Mouse (Mus musculus): Measurements from ENCODE around the gene Car9. TPM values are rescaled to one million over a fixed set of nuclear protein-coding genes. Genes with fewer than 3 reads are reported as not detected.
A peak's percentile ranks its signal among the peaks of the same experiment; 100 is the strongest.
"Not testable (repeated sequence)": the region's sequence is repeated elsewhere in the genome, so short reads cannot be mapped to it uniquely, and the experiment has no call there.

The Car9 gene
- total RNA-seq, 2 experiments from 2014 or later = 0.22 TPM; not detected in 1

- intact Hi-C loops (cut with DNase I) = no loop called here
- DNase-seq = no peak
Observed at GRCm38 (mm10) chr4:43519551-43519950, 12.8 kb downstream of the Car9 start.

- intact Hi-C loops (cut with DNase I) = no loop called here
- peak; percentile 93 to 95 for DNase-seq
Observed at GRCm38 (mm10) chr4:43519956-43520355, 13.2 kb downstream of the Car9 start.

DNA sequence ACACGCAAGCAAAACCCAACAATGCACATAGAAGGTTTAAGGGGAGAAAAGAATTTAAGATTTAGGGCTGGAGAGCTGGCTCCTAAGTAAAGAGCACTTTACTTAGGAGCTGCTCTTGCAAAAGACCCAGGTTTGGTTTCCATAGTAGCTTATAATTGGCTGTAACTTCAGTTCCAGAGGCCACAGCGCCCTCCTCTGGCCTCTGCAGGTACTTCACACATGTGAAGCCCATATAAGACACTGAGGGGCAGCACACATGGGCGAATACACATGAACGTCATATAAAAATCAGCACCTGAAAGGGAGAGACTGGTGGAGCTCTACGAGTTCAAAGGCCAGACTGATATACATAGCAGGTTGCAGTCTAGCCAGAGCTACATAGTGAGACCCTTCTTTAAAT, 21.1 kb downstream of the Car9 start:
- DNase-seq = no peak

DNA sequence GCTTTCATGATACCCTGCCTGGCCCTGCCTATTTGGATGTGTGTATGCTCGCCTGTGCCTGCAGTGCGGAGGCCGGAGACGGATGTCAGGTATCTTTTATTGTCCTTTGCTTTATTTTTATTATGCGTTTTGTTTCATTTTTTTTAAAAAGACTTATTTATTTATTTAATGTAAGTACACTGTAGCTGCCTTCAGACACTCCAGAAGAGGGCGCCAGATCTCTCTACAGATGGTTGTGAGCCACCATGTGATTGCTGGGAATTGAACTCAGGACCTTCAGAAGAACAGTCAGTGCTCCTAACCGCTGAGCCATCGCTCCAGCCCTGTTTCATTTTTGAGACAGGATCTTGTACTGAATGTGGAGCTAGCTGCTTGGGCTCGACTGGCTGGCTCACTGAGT, 21.7 kb downstream of the Car9 start:
- DNase-seq = no peak
- intact Hi-C loops (cut with DNase I) = no loop called here

More for the DNA sequence above, 21.1 kb downstream of the Car9 start:
- intact Hi-C loops (cut with DNase I) = no loop called here

DNA sequence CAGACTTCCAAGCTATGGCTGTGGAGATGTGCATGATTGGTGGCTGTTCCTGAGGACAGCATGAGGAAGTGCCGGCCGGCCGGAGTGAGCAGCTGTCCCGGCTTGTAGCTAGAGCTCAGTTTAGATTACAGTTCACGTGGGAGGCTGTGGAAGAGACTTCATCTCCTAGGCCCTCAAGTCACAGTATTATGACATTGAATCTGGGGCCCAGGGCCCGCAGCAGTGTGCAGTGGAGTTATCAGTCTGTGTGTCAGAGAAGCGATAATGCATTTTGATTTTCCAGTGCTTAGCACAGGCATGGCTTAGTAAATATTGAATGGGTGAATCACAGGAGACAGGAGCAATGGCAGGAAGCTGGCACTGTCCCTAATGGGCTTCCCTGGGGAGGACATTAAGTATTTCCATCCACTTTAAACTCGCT, 23.3 kb downstream of the Car9 start:
- intact Hi-C loops (cut with DNase I) = loop anchor here (2.0 kb wide), 3 partner anchors 31 to 181 kb away; partner anchors contain the start of gene Olfr71

DNA sequence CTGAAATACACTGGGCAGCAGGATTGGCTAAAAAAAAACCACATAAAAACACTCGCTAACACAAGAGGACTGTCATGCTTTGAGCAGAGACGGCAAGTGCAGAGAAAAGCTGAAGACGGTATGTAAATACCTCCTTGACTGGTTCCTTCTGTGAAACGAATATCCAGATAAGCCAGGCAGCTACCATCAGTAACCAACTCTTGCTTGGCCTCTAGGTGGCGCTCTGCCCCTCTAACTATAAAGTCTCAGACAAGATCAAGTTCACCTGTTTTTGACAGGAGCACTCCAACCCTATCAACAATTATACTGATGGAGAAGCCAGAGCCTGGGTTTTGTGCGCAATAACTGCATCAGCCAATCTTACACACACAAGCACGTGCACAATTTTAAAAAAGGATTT, 23.8 kb downstream of the Car9 start:
- intact Hi-C loops (cut with DNase I) = loop anchor here (2.0 kb wide), 3 partner anchors 30 to 180 kb away; partner anchors contain the start of gene Olfr71
- peak; percentile 75 to 80 for DNase-seq

More for the DNA sequence above, 23.3 kb downstream of the Car9 start:
- no peak for DNase-seq

DNA sequence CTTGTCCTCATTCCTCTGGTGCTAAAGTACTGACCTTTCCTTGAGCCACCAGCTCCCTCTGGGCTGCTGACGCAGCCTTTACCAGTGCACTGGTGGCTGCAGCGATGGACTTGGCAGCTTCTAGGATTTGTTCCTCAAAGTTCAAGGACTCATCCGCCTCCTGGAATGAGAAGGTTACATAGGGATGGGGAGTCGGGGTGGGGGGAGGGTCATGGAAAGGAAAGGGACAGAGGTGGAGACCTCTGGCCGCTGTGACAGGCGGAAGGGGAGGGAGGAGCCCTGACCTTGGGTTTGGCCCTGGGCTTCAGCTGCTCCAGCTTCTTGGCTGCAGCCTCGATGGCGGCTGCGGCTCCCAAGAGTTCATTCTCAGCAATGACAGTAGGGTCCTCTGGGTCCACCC, 26.5 kb downstream of the Car9 start:
- intact Hi-C loops (cut with DNase I) = no loop called here
- DNase-seq = no peak

DNA sequence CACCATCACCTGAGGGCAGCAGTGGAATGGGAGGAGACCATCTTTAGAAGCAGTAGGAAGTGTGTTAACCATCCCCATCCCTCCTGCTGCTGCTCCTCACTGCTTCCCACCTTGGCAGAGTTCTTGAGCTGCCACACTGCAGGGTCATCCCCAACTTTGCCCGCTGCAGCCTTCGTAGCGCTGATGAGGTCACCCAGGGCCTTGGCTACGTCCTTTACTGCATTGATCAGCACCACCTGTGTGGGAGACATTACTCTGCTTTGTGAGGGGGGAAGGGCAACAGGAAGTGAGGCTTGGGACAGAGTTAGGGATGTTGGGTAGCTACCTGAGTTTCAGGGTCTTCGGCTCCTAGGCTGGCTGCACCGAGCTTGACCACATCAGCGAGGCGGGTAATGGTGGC, 28.9 kb downstream of the Car9 start:
- no peak for DNase-seq

DNA sequence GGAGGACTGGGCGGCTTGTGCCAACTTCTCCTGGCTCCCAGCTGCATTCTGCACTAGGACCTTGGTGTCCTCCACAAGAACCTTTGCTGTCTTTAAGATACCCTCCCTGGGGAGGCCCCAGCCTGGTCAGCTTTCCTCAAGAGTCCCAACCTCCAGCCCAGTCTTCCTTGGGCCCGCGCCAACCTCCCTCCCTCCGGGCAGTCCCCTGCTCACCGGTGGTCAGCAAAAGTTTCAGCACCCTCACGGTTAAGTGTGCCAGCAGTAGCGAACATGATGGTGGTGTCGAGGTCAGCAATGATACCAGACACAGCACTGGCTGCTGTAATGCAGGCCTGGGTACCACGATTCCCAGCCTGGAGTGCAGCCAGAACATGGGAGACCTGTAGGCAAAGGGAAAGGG, 29.3 kb downstream of the Car9 start:
- intact Hi-C loops (cut with DNase I) = no loop called here
- DNase-seq = no peak

More for the DNA sequence above, 28.9 kb downstream of the Car9 start:
- intact Hi-C loops (cut with DNase I) = no loop called here

- intact Hi-C loops (cut with DNase I) = no loop called here
Observed at GRCm38 (mm10) chr4:43542044-43542443, 35.3 kb downstream of the Car9 start.

GRCm38 (mm10) chr4:43546375-43547047, 39.7 kb downstream of the Car9 start:
- intact Hi-C loops (cut with DNase I) = no loop called here
- no peak for DNase-seq

More at GRCm38 (mm10) chr4:43542044-43542443, 35.3 kb downstream of the Car9 start:
- DNase-seq = no peak

- no peak for DNase-seq
- intact Hi-C loops (cut with DNase I) = no loop called here
Observed at GRCm38 (mm10) chr4:43547160-43547559, 40.4 kb downstream of the Car9 start.

DNA sequence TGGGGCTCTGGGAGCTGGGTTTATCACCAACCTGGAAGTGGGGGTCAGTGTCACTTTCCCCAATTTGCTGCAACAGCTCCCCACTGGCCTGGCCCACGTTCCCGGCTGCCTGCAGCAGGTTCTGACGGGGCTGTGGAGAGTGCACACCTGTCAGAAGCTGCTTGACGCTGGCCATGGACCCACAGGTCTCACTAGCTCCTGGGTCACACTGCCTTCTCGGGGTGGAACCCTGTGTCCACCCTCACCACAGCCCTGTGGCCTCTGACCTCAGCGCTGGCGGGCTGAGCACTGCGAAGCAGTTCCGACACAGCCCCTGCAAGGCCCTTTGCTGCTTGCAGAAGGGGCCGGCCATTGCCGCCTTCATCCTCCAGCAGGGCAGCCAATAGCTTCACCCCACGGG, 42.3 kb downstream of the Car9 start:
- intact Hi-C loops (cut with DNase I) = no loop called here
- DNase-seq = no peak

GRCm38 (mm10) chr4:43551854-43552253, 45.1 kb downstream of the Car9 start:
- DNase-seq; intact Hi-C loops (cut with DNase I): not testable (repeated sequence)

DNA sequence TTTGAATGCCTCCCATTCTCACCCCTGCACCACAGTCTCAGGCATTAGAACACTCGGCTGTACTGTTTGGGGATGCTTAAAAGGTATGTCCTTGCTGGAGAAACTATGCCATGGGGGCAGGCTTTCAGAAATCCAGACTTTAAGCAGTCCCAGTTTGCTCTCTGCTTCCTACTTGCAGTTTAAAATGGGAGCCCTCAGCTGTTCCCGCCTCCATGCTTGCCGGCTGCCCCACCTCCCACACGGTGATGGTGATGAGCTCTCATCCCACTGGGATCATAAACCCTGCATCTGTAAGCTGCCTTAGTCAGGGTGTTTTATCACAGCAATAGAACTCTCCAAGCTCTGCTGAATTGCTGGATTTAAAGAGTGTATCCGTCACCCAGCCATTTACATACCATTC, 45.7 kb downstream of the Car9 start:
- intact Hi-C loops (cut with DNase I) = no loop called here
- DNase-seq = no peak

DNA sequence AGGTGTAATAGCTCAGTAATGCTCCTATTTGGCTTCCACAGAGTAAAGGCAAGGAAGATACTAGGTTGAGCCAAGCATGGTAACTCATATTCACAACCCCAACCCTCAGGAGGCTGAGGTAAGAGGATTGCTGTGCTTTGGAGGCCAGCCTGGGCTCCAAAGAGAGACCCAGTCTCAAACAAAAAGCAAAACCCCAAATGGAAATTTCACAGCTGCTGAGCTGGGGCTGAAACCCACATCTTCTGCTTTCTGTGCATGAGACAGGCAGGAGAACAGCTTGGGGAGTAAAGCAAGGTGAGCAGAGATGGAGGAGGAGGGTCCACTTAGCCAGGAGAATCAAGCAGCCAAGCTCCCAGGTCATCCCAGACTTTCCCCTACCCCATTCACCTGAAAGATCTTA, 47.1 kb downstream of the Car9 start:
- no peak for DNase-seq
- intact Hi-C loops (cut with DNase I) = no loop called here

GRCm38 (mm10) chr4:43555926-43556325, 49.2 kb downstream of the Car9 start:
- intact Hi-C loops (cut with DNase I) = no loop called here

DNA sequence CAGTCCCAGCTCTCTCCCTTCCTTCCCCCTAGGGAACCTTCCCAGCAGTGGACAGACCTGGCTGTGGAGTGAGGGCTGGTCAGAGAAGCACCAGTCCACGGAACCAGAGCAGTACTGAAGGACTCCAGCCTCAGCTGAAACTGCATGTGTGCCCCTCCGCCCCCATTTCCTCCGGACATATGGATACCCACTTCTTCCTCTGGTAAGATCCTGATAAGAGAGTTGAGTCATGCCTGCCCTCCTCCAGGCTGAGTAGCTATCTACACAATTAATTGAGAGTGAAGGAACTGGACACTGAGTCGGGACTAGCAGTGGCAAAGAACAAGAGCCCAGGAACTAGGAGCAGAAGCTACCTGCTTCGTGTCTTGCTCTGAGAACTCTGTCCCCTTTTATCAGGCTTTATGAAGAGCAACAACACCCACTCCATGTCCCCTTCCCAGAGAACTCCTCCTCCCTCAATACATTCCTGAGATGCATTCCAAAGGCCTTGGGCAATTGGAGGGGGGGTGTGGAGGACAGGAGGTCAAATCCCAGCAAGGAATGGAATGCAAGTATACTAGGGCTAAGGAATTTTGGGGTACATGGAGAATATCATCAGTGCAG, 51.4 kb downstream of the Car9 start:
- DNase-seq = no peak
- intact Hi-C loops (cut with DNase I) = no loop called here

More at GRCm38 (mm10) chr4:43555926-43556325, 49.2 kb downstream of the Car9 start:
- DNase-seq = no peak

DNA sequence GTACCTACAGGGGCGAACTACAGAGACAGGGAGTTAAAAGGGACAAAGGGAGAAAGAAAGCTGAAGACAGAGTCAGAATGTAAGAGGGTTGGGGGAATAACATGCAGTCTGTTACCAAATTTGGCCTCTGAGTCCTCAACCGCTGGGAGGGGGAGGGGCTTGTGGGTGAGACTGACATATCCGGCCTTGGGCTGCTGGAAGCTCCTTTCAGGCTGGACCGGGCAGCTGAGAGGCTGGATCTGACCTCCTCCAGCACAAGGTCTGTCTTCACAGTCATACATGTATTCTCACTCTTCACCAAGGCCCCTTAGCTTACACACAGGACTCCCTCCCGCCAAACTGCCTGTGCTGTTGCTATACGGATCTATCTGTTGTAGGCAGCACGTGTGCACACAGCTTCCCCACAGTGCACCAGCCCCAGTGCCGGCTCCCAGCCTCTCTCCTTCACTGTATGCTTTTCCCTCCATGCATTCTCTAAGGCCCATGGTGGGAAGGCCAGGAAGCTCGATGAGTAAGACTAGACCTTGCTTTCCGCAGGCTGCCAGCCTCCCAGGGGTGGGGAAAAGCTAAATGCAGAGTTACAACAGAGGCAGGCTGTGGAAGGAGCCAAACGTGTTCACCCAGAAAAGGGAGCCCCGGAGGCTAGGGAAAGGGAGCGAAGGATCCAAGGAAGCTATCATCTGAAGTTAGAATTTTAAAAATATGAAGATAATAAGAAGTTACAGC, 52.0 kb downstream of the Car9 start:
- DNase-seq = peak; percentile 63 to 65
- intact Hi-C loops (cut with DNase I) = no loop called here

DNA sequence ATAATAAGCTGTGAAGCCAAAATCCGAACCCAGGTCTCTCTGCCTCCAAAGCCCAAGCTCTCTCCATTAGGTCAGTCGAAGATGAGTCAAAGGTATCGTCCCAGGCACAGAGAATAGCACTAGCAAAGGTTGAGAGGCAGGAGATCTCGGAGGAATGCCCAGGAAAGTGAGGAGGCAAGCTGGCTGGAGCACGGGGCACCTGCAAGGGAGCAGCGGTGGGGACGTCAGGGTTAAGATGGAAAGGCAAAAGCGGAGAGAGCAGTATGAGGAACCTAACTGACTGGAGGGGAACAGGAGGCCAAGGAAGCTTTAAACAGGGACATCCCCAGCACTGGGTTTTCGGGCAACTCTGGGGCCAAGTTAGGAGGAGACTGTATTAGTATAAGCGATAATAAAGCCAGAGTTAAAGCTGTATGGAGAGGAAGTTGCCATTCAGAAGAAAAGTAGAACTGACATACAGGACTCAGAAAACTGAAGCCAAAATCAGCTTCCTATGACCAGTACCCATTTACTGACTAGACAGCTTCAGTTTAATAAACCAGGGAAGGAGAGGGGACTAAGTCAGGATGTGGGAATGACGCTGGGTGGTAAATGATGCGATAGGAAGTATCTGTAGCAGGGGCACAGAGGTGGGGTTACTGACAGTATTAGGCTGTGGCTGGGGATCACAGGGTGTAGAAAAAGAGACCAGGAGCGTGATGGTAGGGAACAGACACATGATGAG, 52.9 kb downstream of the Car9 start:
- intact Hi-C loops (cut with DNase I) = loop anchor here (2.0 to 5.0 kb wide), 4 partner anchors 29 to 513 kb away; partner anchors contain the start of genes Ccdc107, Fam214b and Tesk1
- DNase-seq = no peak

DNA sequence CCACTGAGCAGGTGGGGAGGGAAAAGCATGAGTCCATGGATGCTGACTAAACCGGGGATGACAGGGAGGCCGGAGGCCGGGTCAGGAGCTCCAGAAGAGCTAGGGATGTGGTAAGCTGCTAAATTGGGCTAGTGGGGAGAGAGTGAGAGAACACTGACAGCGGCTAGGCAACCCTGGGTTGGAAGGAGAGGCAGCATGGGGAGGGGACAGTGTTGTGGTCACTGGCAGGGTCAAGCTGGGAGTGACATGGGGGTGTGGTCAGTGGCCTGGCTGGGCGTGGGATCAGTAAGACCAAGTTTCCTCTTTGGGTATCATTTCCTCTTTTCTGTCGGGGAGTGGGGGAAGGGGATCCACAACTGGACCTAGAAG, 53.5 kb downstream of the Car9 start:
- peak; percentile 44 to 66 for DNase-seq
- intact Hi-C loops (cut with DNase I) = loop anchor here (2.0 to 5.0 kb wide), 4 partner anchors 29 to 513 kb away; partner anchors contain the start of genes Ccdc107, Fam214b and Tesk1
